Comparison of ENCODE assay signal across 1 mouse cellular context in the genomic region with DNA sequence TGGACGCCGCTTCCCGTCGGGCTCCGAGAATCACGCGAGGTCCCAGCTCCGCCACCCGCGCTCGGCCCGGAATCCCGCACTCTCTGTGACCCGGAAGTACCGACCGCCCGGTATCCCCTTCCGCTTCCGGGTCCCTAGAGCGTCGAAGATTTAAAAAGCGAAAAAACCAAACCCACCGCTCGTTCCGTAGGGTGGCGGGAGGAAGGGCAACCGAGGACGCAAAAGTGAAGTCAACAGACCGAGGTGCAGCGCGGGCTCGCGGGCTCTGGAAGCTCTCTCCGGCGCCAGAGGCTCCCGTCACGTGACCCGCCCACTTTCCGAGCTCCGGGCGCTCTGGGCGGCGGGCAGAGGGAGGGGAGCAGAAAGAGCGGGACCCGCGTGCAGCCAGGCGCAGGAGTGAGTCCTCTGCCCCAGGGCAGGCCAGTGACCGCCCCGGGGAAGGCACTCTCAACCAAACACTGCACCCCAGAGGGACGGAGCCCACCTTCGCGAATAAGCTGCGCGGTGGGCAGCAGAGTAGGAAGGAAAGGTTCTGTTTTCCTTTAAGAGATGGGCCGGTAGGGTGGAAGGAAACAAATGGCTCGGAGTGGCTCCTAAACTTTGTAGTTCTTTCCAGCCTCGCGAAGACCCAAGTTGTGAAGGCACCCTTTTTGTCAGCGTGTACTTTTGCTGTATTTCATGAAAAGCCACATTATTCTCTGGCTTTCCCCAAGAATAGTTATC.
TF ChIP-seq lines count a peak whose summit lies in the region.

A gene (minus strand): TSS at position 261 of the 723 bp plus-strand sequence.

TF ChIP-seq in MEL, 35 proteins besides CTCF, POLR2A, EP300 and RAD21 (continued from another document):
- TF ChIP-seq TCF12 (IDR thresholded peaks at IDR 0.05; ENCODE audit: low read depth, low read length), result peak; percentile 52; the same call in 1 of the 2 replicates
- TF ChIP-seq SIN3A (IDR thresholded peaks at IDR 0.05; ENCODE audit: low read length), result peak; percentile 84
- TF ChIP-seq CHD1 (IDR thresholded peaks at IDR 0.05; ENCODE audit: low read depth, low read length), result 0 out of 2 replicates have a peak, but pooled peaks have one; percentile 59
- TF ChIP-seq USF2 (IDR thresholded peaks at IDR 0.05; ENCODE audit: borderline replicate concordance in 1 of 2, insufficient read depth in 1 of 2, low read depth in 1 of 2, low read length in 2 of 2), result peak; percentile 81 to 91
- TF ChIP-seq TBP (IDR thresholded peaks at IDR 0.05; ENCODE audit: low read depth, low read length), result peak; percentile 79; the same call in 1 of the 2 replicates
- TF ChIP-seq MXI1 (IDR thresholded peaks at IDR 0.05; ENCODE audit: low read depth, low read length), result no peak; the same call in none of the 2 replicates
- TF ChIP-seq CHD2 (IDR thresholded peaks at IDR 0.05; ENCODE audit: low read length), result peak; percentile 85
- peak; percentile 89 for TF ChIP-seq MAX (IDR thresholded peaks at IDR 0.05; ENCODE audit: low read length)
- peak; percentile 92 for TF ChIP-seq BHLHE40 (IDR thresholded peaks at IDR 0.05; ENCODE audit: borderline replicate concordance, low read depth, low read length)
